Mouse (Mus musculus): Measurements from ENCODE around the gene Gm20830.
"Not testable (repeated sequence)": the region's sequence is repeated elsewhere in the genome, so short reads cannot be mapped to it uniquely, and the experiment has no call there.

The Gm20830 gene

GRCm38 (mm10) chrY:6918182-6918581 lies at the start of gene Gm20830:
TSS of gene Gm20830 (minus strand) at chrY:6918282.
- not testable (repeated sequence) for DNase-seq
